Mouse (Mus musculus) liver, embryonic 14.5 days (tissue): ENCODE measurements around the gene Ubqln5. TPM values are rescaled to one million over a fixed set of nuclear protein-coding genes. Genes with fewer than 3 reads are reported as not detected.

Source experiments
- ATAC-seq: fragments of 200-750 bp; cut with Nextera tagmentation; 2 replicates; pipeline ENCODE4 v1.8.0; 2017; ENCODE audit warnings: moderate number of reproducible peaks, mild to moderate bottlenecking, moderate library complexity; ENCODE audit not compliant: insufficient read depth
- DNase-seq, 3 experiments: peaks; one replicate each; pipeline ENCODE4 v3.0.0-alpha.2; 2012 to 2013; ENCODE audit warnings: low read depth in 3 of 3, low spot score in 3 of 3
- H3K27ac ChIP-seq: fragments of 300-500 bp; sonication (generic); 2 replicates; pipeline ENCODE4 v1.5.1; 2014; ENCODE audit warnings: moderate library complexity, mild to moderate bottlenecking, control low read depth, inconsistent platforms
- H3K27me3 ChIP-seq: fragments of 300-500 bp; sonication (generic); 2 replicates; pipeline ENCODE4 v1.6.1; 2014; ENCODE audit warnings: mild to moderate bottlenecking, low read length, moderate library complexity; ENCODE audit not compliant: control insufficient read depth, insufficient read depth
- H3K36me3 ChIP-seq: fragments of 300-500 bp; sonication (generic); replicated peaks from 2 replicates; pipeline ENCODE4 v1.6.1; 2014; ENCODE audit warnings: low read depth; ENCODE audit not compliant: control insufficient read depth, insufficient read depth
- H3K4me1 ChIP-seq, 2 experiments: fragments of 200-500 bp in 1 of 2; fragments of 300-500 bp in 1 of 2; sonication (generic) in 1 of 2; replicated peaks; 2 replicates each; pipeline ENCODE4 v1.6.1; 2012 to 2014; ENCODE audit warnings: antibody characterized with exemption in 1 of 2, inconsistent platforms in 1 of 2, low read length in 1 of 2; ENCODE audit not compliant: control insufficient read depth in 2 of 2, insufficient read depth in 2 of 2
- H3K4me2 ChIP-seq: fragments of 300-500 bp; sonication (generic); 2 replicates; pipeline ENCODE4 v1.6.1; 2014; ENCODE audit warnings: low read depth, mild to moderate bottlenecking, control low read depth, moderate library complexity
- H3K4me3 ChIP-seq, 2 experiments: fragments of 200-500 bp in 1 of 2; fragments of 300-500 bp in 1 of 2; sonication (generic) in 1 of 2; 2 replicates each; pipeline ENCODE4 v1.5.1; 2012 to 2014; ENCODE audit warnings: low read depth in 2 of 2, low read length in 2 of 2, mild to moderate bottlenecking in 2 of 2, control low read depth in 1 of 2, inconsistent platforms in 1 of 2, moderate library complexity in 1 of 2; ENCODE audit not compliant: insufficient read depth in 1 of 2
- H3K9ac ChIP-seq: fragments of 300-500 bp; sonication (generic); replicated peaks from 2 replicates; pipeline ENCODE4 v1.6.1; 2014; ENCODE audit warnings: mild to moderate bottlenecking, control low read depth, moderate library complexity
- H3K9me3 ChIP-seq: fragments of 300-500 bp; sonication (generic); 2 replicates; pipeline ENCODE4 v1.6.1; 2016; ENCODE audit warnings: low read length, mixed read lengths; ENCODE audit not compliant: control insufficient read depth
- CTCF ChIP-seq: IDR thresholded peaks from 2 replicates; pipeline ENCODE4 v1.5.1; 2016; ENCODE audit warnings: antibody characterized with exemption, low read depth, control low read depth
- EP300 ChIP-seq: IDR thresholded peaks from 2 replicates; pipeline ENCODE4 v1.6.1; 2016; ENCODE audit warnings: antibody characterized with exemption, low read depth
- WGBS: fragments of 180-500 bp; shearing (Covaris S2); extraction: QIAGEN DNeasy Blood & Tissue Kit; methylation state at CpG from one replicate; pipeline ENCODE4 v1.1.7; 2014; ENCODE audit not compliant: insufficient replicate concordance; 5-methylcytosine and 5-hydroxymethylcytosine counted together
- polyA plus RNA-seq, 2 experiments: library from polyadenylated mRNA; depleted of rRNA in 1 of 2; stranded (reverse) in 1 of 2; unstranded in 1 of 2; fragments of >200 nt; fragmentation: Nextera tagmentation in 1 of 2; extraction: Ambion mirVana in 1 of 2; gene quantifications; 2 replicates each; pipeline versions ENCODE4 v1.2.1 to v1.2.3; 2012 to 2014

Gene Ubqln5
- polyA plus RNA-seq, 2 experiments = not detected

GRCm38 (mm10) chr7:104167105-104167504 lies 37.5 kb upstream of the Ubqln5 start:
- DNase-seq (no peak), ATAC-seq (no peak)
- Histone ChIP-seq H3K36me3 (no peaks in the 10 kb centered on the region), H3K9me3 (no peaks in the 10 kb centered on the region), H3K9ac (no peak overlapping the region), H3K27me3 (no peaks in the 10 kb centered on the region), H3K4me3 (no peak overlapping the region), H3K4me1 (no peaks in the 10 kb centered on the region), H3K27ac (no peak overlapping the region), H3K4me2 (no peak overlapping the region)
- TF ChIP-seq EP300 (no peak), CTCF (peak; percentile 5; the same call in 1 of the 2 replicates)
- WGBS = 28% methylated on average over 6 of the region's 6 CpGs

GRCm38 (mm10) chr7:104150456-104150855 lies 20.8 kb upstream of the Ubqln5 start, which contains the start of gene Ubqlnl:
Gene Ubqlnl (minus strand): TSS chr7:104150556.
- no peaks in the 10 kb centered on the region for H3K27me3 ChIP-seq
- H3K4me1 ChIP-seq = no peaks in the 10 kb centered on the region
- 55% methylated on average over 2 of the region's 2 CpGs for WGBS

GRCm38 (mm10) chr7:104143179-104143578 lies 13.6 kb upstream of the Ubqln5 start, which contains the start of gene Ubqln3:
Gene Ubqln3 (minus strand): TSS chr7:104143279.
- Histone ChIP-seq H3K36me3 (no peaks in the 10 kb centered on the region), H3K27ac (no peak within 1 kb of the TSS), H3K9ac (no peak within 1 kb of the TSS), H3K4me1 (no peaks in the 10 kb centered on the region), H3K27me3 (no peaks in the 10 kb centered on the region), H3K9me3 (no peaks in the 10 kb centered on the region), H3K4me2 (no peak within 1 kb of the TSS), H3K4me3 (no peak within 1 kb of the TSS)
- no peak for DNase-seq
- 49% methylated on average over 3 of the region's 3 CpGs for WGBS
- no peak for TF ChIP-seq CTCF
- TF ChIP-seq EP300 = no peak
- ATAC-seq = no peak

More at GRCm38 (mm10) chr7:104150456-104150855, 20.8 kb upstream of the Ubqln5 start, which contains the start of gene Ubqlnl:
- DNase-seq (no peak), ATAC-seq (no peak)
- no peaks in the 10 kb centered on the region for H3K36me3 ChIP-seq
- TF ChIP-seq EP300 (no peak), CTCF (no peak)
- no peak within 1 kb of the TSS for H3K9ac ChIP-seq
- H3K4me2 ChIP-seq = no peak within 1 kb of the TSS
- no peaks in the 10 kb centered on the region for H3K9me3 ChIP-seq
- H3K27ac ChIP-seq = no peak within 1 kb of the TSS
- no peak within 1 kb of the TSS for H3K4me3 ChIP-seq

GRCm38 (mm10) chr7:104137305-104137704 lies 7.7 kb upstream of the Ubqln5 start, which contains the start of gene Olfr643:
Gene Olfr643 (minus strand): TSS chr7:104137405.
- ATAC-seq = no peak
- no peak within 1 kb of the TSS for H3K27ac ChIP-seq

GRCm38 (mm10) chr7:104104757-104104972 lies 25.0 kb downstream of the Ubqln5 start, which contains the start of gene Olfr646:
Gene Olfr646 (plus strand): TSS chr7:104104873.
- peaks cover 0 to 2% of the 10 kb centered on the region in 2 experiments; a peak in 1 of 4 replicates for H3K4me1 ChIP-seq
- TF ChIP-seq EP300 (no peak), CTCF (no peak)
- no peak within 1 kb of the TSS for H3K27ac ChIP-seq
- H3K9me3 ChIP-seq = no peaks in the 10 kb centered on the region
- H3K4me2 ChIP-seq = no peak within 1 kb of the TSS
- ATAC-seq (no peak), DNase-seq (no peak)
- no peaks in the 10 kb centered on the region for H3K27me3 ChIP-seq
- no peak within 1 kb of the TSS for H3K4me3 ChIP-seq
- H3K9ac ChIP-seq = no peak within 1 kb of the TSS
- H3K36me3 ChIP-seq = no peaks in the 10 kb centered on the region

More at GRCm38 (mm10) chr7:104137305-104137704, 7.7 kb upstream of the Ubqln5 start, which contains the start of gene Olfr643:
- 65% methylated on average over 5 of the region's 5 CpGs for WGBS
- no peak within 1 kb of the TSS for H3K4me2 ChIP-seq
- no peak within 1 kb of the TSS for H3K4me3 ChIP-seq
- no peak for DNase-seq
- no peaks in the 10 kb centered on the region for H3K27me3 ChIP-seq
- H3K9me3 ChIP-seq = no peaks in the 10 kb centered on the region
- H3K4me1 ChIP-seq = no peaks in the 10 kb centered on the region
- H3K9ac ChIP-seq = no peak within 1 kb of the TSS
- H3K36me3 ChIP-seq = no peaks in the 10 kb centered on the region
- TF ChIP-seq EP300 = no peak
- TF ChIP-seq CTCF = no peak
